ENCODE assay signal across 11 mouse cellular contexts in the genomic region with DNA sequence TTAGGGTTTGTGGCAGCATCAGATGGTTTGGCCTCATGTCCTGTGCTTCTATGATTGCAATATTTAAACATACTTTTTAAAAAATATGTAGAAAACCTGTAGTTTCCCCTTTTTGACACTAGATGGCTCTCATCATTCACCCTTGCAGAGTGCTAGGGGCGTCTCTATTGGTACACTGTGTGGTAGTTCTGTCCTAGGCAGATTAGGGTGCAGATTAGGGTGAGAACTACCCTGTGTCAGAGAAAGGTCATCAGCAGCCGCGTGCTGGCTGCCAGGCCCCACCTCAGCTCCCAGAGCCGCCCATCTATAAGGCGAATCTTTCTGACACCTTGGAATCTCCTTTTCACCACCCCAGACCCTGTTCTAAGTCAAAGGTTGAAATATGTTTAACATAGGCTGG. TPM values are rescaled to one million over a fixed set of nuclear protein-coding genes. Genes with fewer than 3 reads are reported as not detected.
DNase-seq lines count a peak whose midpoint lies in the region; ATAC-seq lines count a peak whose summit lies in the region.
"Had no signal": no experiment of that assay in that cellular context is flagged by ENCODE, and none has a peak within 500 bp of the region (broad histone marks: within the 10 kb centered on the region; RNA-seq: fewer than 3 reads in every experiment).

No protein-coding gene starts in this region.

- no peaks in the 10 kb centered on the region for H3K9me3 ChIP-seq in forebrain, embryonic 14.5 days (replicated peaks; ENCODE audit: control insufficient read depth, low read length)
- H3K9me3 ChIP-seq in forebrain, embryonic 12.5 days = no peaks in the 10 kb centered on the region
- no peaks in the 10 kb centered on the region for H3K9me3 ChIP-seq in liver, embryonic 13.5 days (replicated peaks)
- H3K9me3 ChIP-seq in stomach, embryonic 15.5 days = no peaks in the 10 kb centered on the region
- H3K9me3 ChIP-seq: embryonic facial prominence, embryonic 13.5 days; limb, embryonic 13.5 days had no signal

- 77% methylated on average over 5 of the region's 5 CpGs for WGBS in forebrain, embryonic 14.5 days
- 68% methylated on average over 5 of the region's 5 CpGs for WGBS in forebrain, embryonic 12.5 days
- WGBS in liver, embryonic 13.5 days (ENCODE audit: insufficient replicate concordance) = 29% methylated on average over 5 of the region's 5 CpGs
- 72% methylated on average over 5 of the region's 5 CpGs for WGBS in stomach, embryonic 15.5 days

- no peak overlapping the region for H3K27ac ChIP-seq in forebrain, embryonic 14.5 days (ENCODE audit: low read depth, low read length)
- no peak overlapping the region for H3K27ac ChIP-seq in forebrain, embryonic 12.5 days
- H3K27ac ChIP-seq in liver, embryonic 13.5 days = no peak overlapping the region; the same call in 1 of the 2 replicates
- no peak overlapping the region for H3K27ac ChIP-seq in stomach, embryonic 15.5 days
- H3K27ac ChIP-seq: embryonic facial prominence, embryonic 13.5 days; limb, embryonic 13.5 days had no signal

- no peak overlapping the region for H3K9ac ChIP-seq in forebrain, embryonic 14.5 days (ENCODE audit: low read length)
- H3K9ac ChIP-seq in forebrain, embryonic 12.5 days = no peak overlapping the region
- H3K9ac ChIP-seq in liver, embryonic 13.5 days = no peak overlapping the region
- H3K9ac ChIP-seq in stomach, embryonic 15.5 days = no peak overlapping the region
- H3K9ac ChIP-seq: embryonic facial prominence, embryonic 13.5 days; limb, embryonic 13.5 days had no signal

- no peak for ATAC-seq in forebrain, embryonic 14.5 days
- ATAC-seq in forebrain, embryonic 12.5 days (ENCODE audit: low FRiP score) = no peak
- peak; percentile 89 for ATAC-seq in liver, embryonic 13.5 days (ENCODE audit: low read depth)
- peak; percentile 73; the same call in 1 of the 2 replicates for ATAC-seq in stomach, embryonic 15.5 days (ENCODE audit: insufficient read depth, low FRiP score, low read depth)

- no peaks in the 10 kb centered on the region for H3K4me1 ChIP-seq in forebrain, embryonic 14.5 days (ENCODE audit: control insufficient read depth, insufficient read depth, low read length)
- H3K4me1 ChIP-seq in forebrain, embryonic 12.5 days = no peaks in the 10 kb centered on the region
- H3K4me1 ChIP-seq in liver, embryonic 13.5 days (replicated peaks) = peaks cover 10% of the 10 kb centered on the region; the same call in 1 of the 2 replicates
- no peaks in the 10 kb centered on the region for H3K4me1 ChIP-seq in stomach, embryonic 15.5 days
- H3K4me1 ChIP-seq: embryonic facial prominence, embryonic 13.5 days; limb, embryonic 13.5 days had no signal

- intact Hi-C loops in gastrocnemius, postnatal 14 days (cut with DNase I; ENCODE audit: low total_unique reads) = loop anchor here (5.0 kb wide), 1 partner anchor 53 kb away; no protein-coding TSS in a partner anchor

- H3K4me2 ChIP-seq in forebrain, embryonic 14.5 days (ENCODE audit: low read length) = no peak overlapping the region
- no peak overlapping the region for H3K4me2 ChIP-seq in forebrain, embryonic 12.5 days
- H3K4me2 ChIP-seq in liver, embryonic 13.5 days = no peak overlapping the region
- H3K4me2 ChIP-seq in stomach, embryonic 15.5 days = no peak overlapping the region
- H3K4me2 ChIP-seq: embryonic facial prominence, embryonic 13.5 days; limb, embryonic 13.5 days had no signal

- peaks cover 46% of the 10 kb centered on the region for H3K36me3 ChIP-seq in forebrain, embryonic 14.5 days (ENCODE audit: control insufficient read depth, insufficient read depth, low read length)
- H3K36me3 ChIP-seq in forebrain, embryonic 12.5 days (replicated peaks) = peaks cover 46% of the 10 kb centered on the region
- peaks cover 22% of the 10 kb centered on the region for H3K36me3 ChIP-seq in liver, embryonic 13.5 days
- H3K36me3 ChIP-seq in stomach, embryonic 15.5 days = peaks cover 23% of the 10 kb centered on the region

- H3K4me3 ChIP-seq in forebrain, embryonic 14.5 days (ENCODE audit: low read depth, low read length) = no peak overlapping the region
- no peak overlapping the region for H3K4me3 ChIP-seq in forebrain, embryonic 12.5 days (replicated peaks)
- no peak overlapping the region for H3K4me3 ChIP-seq in liver, embryonic 13.5 days (replicated peaks)
- H3K4me3 ChIP-seq in stomach, embryonic 15.5 days (replicated peaks) = no peak overlapping the region
- H3K4me3 ChIP-seq: embryonic facial prominence, embryonic 13.5 days; limb, embryonic 13.5 days had no signal

- no peaks in the 10 kb centered on the region for H3K27me3 ChIP-seq in forebrain, embryonic 14.5 days (replicated peaks; ENCODE audit: control insufficient read depth, insufficient read depth, low read length)
- H3K27me3 ChIP-seq in forebrain, embryonic 12.5 days = no peaks in the 10 kb centered on the region
- no peaks in the 10 kb centered on the region for H3K27me3 ChIP-seq in liver, embryonic 13.5 days
- H3K27me3 ChIP-seq in stomach, embryonic 15.5 days (replicated peaks) = no peaks in the 10 kb centered on the region
- H3K27me3 ChIP-seq: embryonic facial prominence, embryonic 13.5 days; limb, embryonic 13.5 days had no signal

- peak; percentile 53 for DNase-seq in forebrain, embryonic 14.5 days (ENCODE audit: low spot score)
- DNase-seq in thymus, postnatal 14 days = peak; percentile 36
- DNase-seq in thymus, postnatal 36 days = no peak
- DNase-seq in liver, embryonic 13.5 days = peak; percentile 35
- no peak for DNase-seq in gastrocnemius, postnatal 14 days
- DNase-seq in gastrocnemius, postnatal 4 days (ENCODE audit: low spot score in 2 of 2) = no peak

RNA-seq across cellular contexts. Expression of a gene that starts 9.6 kb away (rescaled TPM):
- polyA plus RNA-seq in forebrain, embryonic 14.5 days (2014; fragmentation: Nextera tagmentation; extraction: Ambion mirVana) = 2.8 and 3.1 TPM in 2 replicates
- polyA plus RNA-seq in forebrain, embryonic 12.5 days (2016; fragmentation: Nextera tagmentation; extraction: Ambion mirVana) = 2.3 and 3.7 TPM in 2 replicates
- polyA plus RNA-seq in liver, embryonic 13.5 days (2015; fragmentation: Nextera tagmentation; extraction: Ambion mirVana) = 18.0 and 20.6 TPM in 2 replicates
- polyA plus RNA-seq in stomach, embryonic 15.5 days (2015; fragmentation: Nextera tagmentation; extraction: Ambion mirVana) = 28.4 and 29.6 TPM in 2 replicates
- total RNA-seq in gastrocnemius, postnatal 14 days (2021) = 10 to 100 TPM; 11.3 to 12.6 TPM
- 10 to 100 TPM; 27.9 to 32.3 TPM for total RNA-seq in gastrocnemius, postnatal 4 days (2021)

RNA-seq across cellular contexts. Expression of a gene that starts 19.5 kb away (rescaled TPM):
- polyA plus RNA-seq in forebrain, embryonic 14.5 days (2014; fragmentation: Nextera tagmentation; extraction: Ambion mirVana) = 17.1 and 18.2 TPM in 2 replicates
- 30.3 and 31.5 TPM in 2 replicates for polyA plus RNA-seq in forebrain, embryonic 12.5 days (2016; fragmentation: Nextera tagmentation; extraction: Ambion mirVana)
- 5.6 and 7.1 TPM in 2 replicates for polyA plus RNA-seq in liver, embryonic 13.5 days (2015; fragmentation: Nextera tagmentation; extraction: Ambion mirVana)
- 14.4 and 15.7 TPM in 2 replicates for polyA plus RNA-seq in stomach, embryonic 15.5 days (2015; fragmentation: Nextera tagmentation; extraction: Ambion mirVana)
- total RNA-seq in gastrocnemius, postnatal 14 days (2021) = 1 to 10 TPM; 4.1 to 4.2 TPM
- 1 to 10 TPM; 8.9 to 10.0 TPM for total RNA-seq in gastrocnemius, postnatal 4 days (2021)

RNA-seq across cellular contexts. Expression of a gene that starts 22.8 kb away (rescaled TPM):
- not detected in 2 replicates for polyA plus RNA-seq in forebrain, embryonic 14.5 days (2014; fragmentation: Nextera tagmentation; extraction: Ambion mirVana)
- not detected in 2 replicates for polyA plus RNA-seq in forebrain, embryonic 12.5 days (2016; fragmentation: Nextera tagmentation; extraction: Ambion mirVana)
- not detected in 2 replicates for polyA plus RNA-seq in liver, embryonic 13.5 days (2015; fragmentation: Nextera tagmentation; extraction: Ambion mirVana)
- not detected in 2 replicates for polyA plus RNA-seq in stomach, embryonic 15.5 days (2015; fragmentation: Nextera tagmentation; extraction: Ambion mirVana)
- total RNA-seq in gastrocnemius, postnatal 14 days (2021) = not detected
- total RNA-seq in gastrocnemius, postnatal 4 days (2021) = not detected
- polyA plus RNA-seq: embryonic facial prominence, embryonic 13.5 days; heart, embryonic 14.5 days; limb, embryonic 13.5 days had no signal

RNA-seq across cellular contexts. Expression of a gene that starts 34.3 kb away (rescaled TPM):
- 31.4 and 36.8 TPM in 2 replicates for polyA plus RNA-seq in forebrain, embryonic 14.5 days (2014; fragmentation: Nextera tagmentation; extraction: Ambion mirVana)
- polyA plus RNA-seq in forebrain, embryonic 12.5 days (2016; fragmentation: Nextera tagmentation; extraction: Ambion mirVana) = 47.3 and 49.7 TPM in 2 replicates
- polyA plus RNA-seq in liver, embryonic 13.5 days (2015; fragmentation: Nextera tagmentation; extraction: Ambion mirVana) = 40.4 and 47.1 TPM in 2 replicates
- polyA plus RNA-seq in stomach, embryonic 15.5 days (2015; fragmentation: Nextera tagmentation; extraction: Ambion mirVana) = 74.5 and 85.0 TPM in 2 replicates
- 10 to 100 TPM; 18.5 to 21.6 TPM for total RNA-seq in gastrocnemius, postnatal 14 days (2021)
- 10 to 100 TPM; 37.2 to 44.1 TPM for total RNA-seq in gastrocnemius, postnatal 4 days (2021)

Comparison
In these comparisons a context has a peak if more than half of its experiments do, and no peak if none do; other contexts are left out.
1. DNase-seq: peak in forebrain, embryonic 14.5 days (single experiment), thymus, postnatal 14 days (single experiment) and liver, embryonic 13.5 days (single experiment); none in thymus, postnatal 36 days (0 of 2), gastrocnemius, postnatal 14 days (single experiment) and gastrocnemius, postnatal 4 days (0 of 2).
2. ATAC-seq: peak in liver, embryonic 13.5 days (single experiment) and stomach, embryonic 15.5 days (single experiment); none in forebrain, embryonic 14.5 days (single experiment) and forebrain, embryonic 12.5 days (single experiment).